Mouse (Mus musculus): ENCODE measurements around the gene Tmsb10. TPM values are rescaled to one million over a fixed set of nuclear protein-coding genes. Genes with fewer than 3 reads are reported as not detected.

The Tmsb10 gene
- polyA plus RNA-seq, 1 experiment from 2014 or later: 571 TPM

DNA sequence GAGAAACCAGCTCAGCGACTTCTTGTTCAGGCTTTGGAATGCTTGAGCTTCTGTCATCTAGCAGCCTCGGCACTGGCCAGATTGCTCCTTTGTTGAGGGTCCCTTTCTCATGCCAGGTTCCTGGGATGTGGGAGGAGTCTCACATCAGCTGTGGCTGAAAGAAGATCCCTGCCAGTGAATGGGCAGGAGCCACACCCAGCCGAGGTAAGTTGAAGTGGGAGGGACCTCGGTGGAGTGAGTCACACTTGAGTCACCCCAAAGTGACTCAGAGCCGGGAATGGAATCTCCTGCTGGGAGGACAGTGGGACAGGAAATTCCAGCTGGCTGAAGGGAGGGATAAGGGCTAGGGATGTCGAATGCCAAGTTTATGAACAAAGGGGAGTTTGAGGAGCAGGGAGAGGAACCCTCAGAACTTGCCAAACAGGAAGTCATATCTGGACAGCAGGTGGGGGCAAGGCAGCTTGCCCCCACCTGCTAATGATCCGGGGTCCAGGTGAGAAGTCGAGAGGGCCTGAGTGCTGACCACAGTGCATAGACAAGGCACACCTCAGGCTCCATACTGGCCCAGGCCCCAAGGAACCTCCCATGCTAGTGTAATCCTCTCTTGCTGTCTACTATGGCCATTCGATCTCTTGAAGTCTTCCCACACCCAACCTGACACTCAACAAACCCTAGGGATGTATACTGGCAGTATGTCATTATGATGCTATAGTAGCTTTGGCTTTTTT is 31.6 kb downstream of the Tmsb10 start:
- Histone ChIP-seq H3K9me3 (replicated peaks) (no peaks in the 10 kb centered on the region), H3K27ac (no peak overlapping the region), H3K4me3 (no peak overlapping the region), H3K36me3 (no peaks in the 10 kb centered on the region), H3K4me1 (0 out of 2 replicates have a peak, but pooled peaks cover 4% of the 10 kb centered on the region), H3K4me2 (no peak overlapping the region), H3K9ac (no peak overlapping the region), H3K27me3 (replicated peaks) (no peaks in the 10 kb centered on the region)
- WGBS (ENCODE audit: insufficient replicate concordance): 22% methylated on average over 9 of the region's 9 CpGs
- ATAC-seq: no peak

DNA sequence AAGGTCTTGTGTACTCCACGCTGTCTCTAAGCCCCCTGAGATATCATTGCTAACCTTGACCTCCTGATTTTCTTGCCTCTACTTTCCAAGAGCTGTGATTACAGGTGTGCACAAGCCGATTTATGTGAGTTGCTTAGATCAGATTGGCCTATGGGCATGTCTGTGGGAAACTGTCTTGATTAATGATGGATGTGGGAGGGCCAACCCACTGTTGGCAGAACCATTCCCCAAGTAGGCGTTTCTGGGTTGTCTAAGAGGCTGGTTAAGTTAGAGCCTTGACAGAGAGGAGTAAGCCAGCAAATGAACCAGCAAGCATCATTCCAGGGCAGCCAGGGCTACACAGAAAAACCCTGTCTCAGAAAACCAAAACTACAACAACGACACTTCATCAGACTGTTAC is 32.5 kb downstream of the Tmsb10 start:
- Histone ChIP-seq H3K27ac (no peak overlapping the region), H3K9me3 (replicated peaks) (no peaks in the 10 kb centered on the region), H3K36me3 (no peaks in the 10 kb centered on the region), H3K4me2 (no peak overlapping the region), H3K9ac (no peak overlapping the region), H3K4me3 (no peak overlapping the region), H3K27me3 (replicated peaks) (no peaks in the 10 kb centered on the region), H3K4me1 (0 out of 2 replicates have a peak, but pooled peaks cover 4% of the 10 kb centered on the region)
- 59% methylated on average over 4 of the region's 4 CpGs for WGBS (ENCODE audit: insufficient replicate concordance)
- ATAC-seq: no peak

DNA sequence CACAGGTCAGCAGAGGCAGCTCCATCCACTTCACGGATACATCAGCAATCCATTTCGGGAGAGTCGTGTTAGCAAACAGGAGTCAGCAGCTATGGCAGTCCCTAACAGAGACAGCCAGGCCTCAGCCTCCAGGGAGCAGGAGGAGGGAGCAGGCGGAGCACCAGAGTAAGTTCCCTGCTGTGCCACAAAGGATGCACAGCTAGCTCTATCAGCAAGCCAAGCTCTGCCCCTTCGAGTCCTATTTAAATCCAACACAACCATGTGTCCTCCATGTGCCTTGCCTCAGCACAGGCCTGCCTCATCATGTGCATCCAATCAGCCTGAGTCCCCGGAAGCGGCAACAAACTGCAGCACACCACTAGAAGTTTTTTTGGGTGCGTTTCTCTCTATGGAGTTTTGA is 35.2 kb downstream of the Tmsb10 start:
- 80% methylated on average over 8 of the region's 8 CpGs for WGBS (ENCODE audit: insufficient replicate concordance)
- Histone ChIP-seq H3K27me3 (replicated peaks) (no peaks in the 10 kb centered on the region), H3K36me3 (no peaks in the 10 kb centered on the region), H3K4me1 (0 out of 2 replicates have a peak, but pooled peaks cover 4% of the 10 kb centered on the region), H3K4me3 (no peak overlapping the region), H3K4me2 (no peak overlapping the region), H3K9me3 (replicated peaks) (no peaks in the 10 kb centered on the region), H3K27ac (no peak overlapping the region), H3K9ac (no peak overlapping the region)
- no peak for ATAC-seq

DNA sequence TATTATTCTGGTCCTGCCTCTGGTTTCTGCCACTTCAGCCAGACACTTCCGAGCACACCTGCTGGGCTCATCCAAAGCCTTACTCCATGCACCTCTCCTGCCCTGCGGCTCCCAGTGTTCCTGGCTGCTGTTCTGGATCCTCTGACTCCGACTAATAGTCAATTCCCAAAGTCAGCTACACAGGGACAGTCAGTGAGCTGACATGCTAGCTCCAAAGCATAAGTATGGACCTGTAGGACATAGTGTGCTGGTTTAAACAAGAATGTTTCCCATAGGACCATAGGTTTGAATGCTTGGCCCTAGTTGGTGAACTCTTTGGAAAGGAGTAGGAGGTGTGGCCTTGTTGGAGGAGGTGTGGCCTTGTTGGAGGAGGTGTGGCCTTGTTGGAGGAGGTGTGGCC is 37.5 kb downstream of the Tmsb10 start:
- Histone ChIP-seq H3K9ac (no peak overlapping the region), H3K4me1 (no peaks in the 10 kb centered on the region), H3K27me3 (replicated peaks) (no peaks in the 10 kb centered on the region), H3K36me3 (no peaks in the 10 kb centered on the region), H3K9me3 (replicated peaks) (no peaks in the 10 kb centered on the region), H3K4me3 (no peak overlapping the region), H3K4me2 (no peak overlapping the region), H3K27ac (no peak overlapping the region)
- WGBS (ENCODE audit: insufficient replicate concordance): 76% methylated on average over 3 of the region's 3 CpGs
- ATAC-seq: no peak

DNA sequence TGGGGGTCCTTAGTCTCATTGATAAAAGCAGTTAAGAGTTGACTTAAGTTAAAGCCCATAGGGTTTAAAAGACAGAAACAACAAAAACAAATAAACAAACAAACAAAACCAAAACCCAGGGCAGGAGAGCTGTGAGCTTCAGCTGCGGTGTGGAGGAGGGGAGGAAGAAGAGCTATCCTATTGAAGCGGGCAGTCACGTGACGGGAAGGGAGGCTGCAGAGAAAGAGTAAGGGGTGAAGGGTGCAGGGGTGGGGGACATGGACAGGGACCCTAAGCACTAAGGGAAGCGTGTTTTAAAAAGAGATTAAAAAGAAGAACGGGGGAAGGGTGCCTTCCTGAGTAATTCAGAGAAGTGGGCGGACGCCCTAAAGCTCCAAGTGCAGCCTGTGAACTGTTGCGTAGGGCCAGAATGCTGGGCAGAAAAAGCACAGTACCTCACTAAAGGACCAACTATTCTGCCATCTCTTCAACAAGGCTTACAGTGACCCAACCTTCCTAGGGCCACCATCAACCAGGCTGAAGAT is 40.0 kb downstream of the Tmsb10 start:
- Histone ChIP-seq H3K4me1 (no peaks in the 10 kb centered on the region), H3K4me3 (no peak overlapping the region), H3K36me3 (no peaks in the 10 kb centered on the region), H3K27ac (no peak overlapping the region), H3K27me3 (replicated peaks) (no peaks in the 10 kb centered on the region), H3K4me2 (no peak overlapping the region), H3K9me3 (replicated peaks) (no peaks in the 10 kb centered on the region), H3K9ac (no peak overlapping the region)
- ATAC-seq: no peak
- 54% methylated on average over 9 of the region's 9 CpGs for WGBS (ENCODE audit: insufficient replicate concordance)

DNA sequence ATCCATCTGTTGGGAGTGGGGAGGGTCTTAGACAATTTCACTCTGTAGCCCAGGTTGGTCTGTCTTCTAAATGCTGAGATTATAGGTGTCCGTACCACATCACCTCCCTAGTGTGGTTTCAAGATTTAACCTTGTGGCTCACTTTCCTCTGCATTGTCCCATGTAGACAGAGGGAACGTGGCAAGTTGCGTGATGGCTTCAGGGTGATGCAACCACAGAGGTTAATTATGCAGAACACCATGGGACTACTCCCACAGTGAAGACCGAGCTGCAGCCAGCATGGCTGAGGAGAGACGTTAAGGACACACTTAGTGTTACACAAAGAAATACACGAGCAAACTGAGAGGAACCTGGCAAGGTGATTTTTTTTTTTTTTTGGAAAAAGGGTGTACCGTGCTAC is 42.2 kb downstream of the Tmsb10 start:
- no peaks in the 10 kb centered on the region for H3K27me3 ChIP-seq (replicated peaks)
- no peaks in the 10 kb centered on the region for H3K36me3 ChIP-seq
- 66% methylated on average over 7 of the region's 7 CpGs for WGBS (ENCODE audit: insufficient replicate concordance)
- ATAC-seq: no peak
- H3K9ac ChIP-seq: no peak overlapping the region
- no peak overlapping the region for H3K4me3 ChIP-seq
- H3K9me3 ChIP-seq (replicated peaks): no peaks in the 10 kb centered on the region
- H3K27ac ChIP-seq: no peak overlapping the region
- H3K4me2 ChIP-seq: no peak overlapping the region
- H3K4me1 ChIP-seq: no peaks in the 10 kb centered on the region

DNA sequence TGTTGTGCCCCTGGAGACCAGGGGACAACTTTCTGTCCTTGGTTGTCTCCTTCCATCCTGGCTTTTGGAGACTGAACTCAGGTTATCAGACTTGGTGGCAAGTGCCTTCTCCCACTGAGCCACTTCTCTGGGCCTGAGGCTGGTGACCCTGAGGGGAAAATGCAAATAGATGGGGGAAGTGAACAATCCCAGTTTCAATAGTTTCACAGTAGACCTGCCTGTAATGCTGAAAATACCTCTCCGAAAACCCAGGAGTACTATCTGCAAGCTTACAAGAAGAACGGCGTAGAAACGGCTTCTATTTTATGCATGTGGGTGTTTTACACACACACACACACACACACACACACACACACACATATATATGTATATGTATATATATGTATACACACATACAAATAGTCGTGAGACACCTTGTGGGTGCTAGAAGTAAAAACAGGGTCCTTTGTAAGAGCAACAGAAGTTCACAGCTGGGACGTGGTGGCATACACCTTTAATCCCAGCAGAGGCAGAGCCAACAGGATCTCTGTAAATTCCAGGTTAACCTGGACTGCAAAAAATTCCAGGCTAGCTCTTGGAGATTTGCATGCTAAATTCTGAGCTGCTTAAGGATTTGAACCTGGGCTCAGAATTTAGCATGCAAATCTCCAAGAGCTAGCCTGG is 44.3 kb downstream of the Tmsb10 start:
- no peaks in the 10 kb centered on the region for H3K4me1 ChIP-seq
- H3K9ac ChIP-seq: no peak overlapping the region
- 67% methylated on average over 6 of the region's 6 CpGs for WGBS (ENCODE audit: insufficient replicate concordance)
- H3K27me3 ChIP-seq (replicated peaks): no peaks in the 10 kb centered on the region
- H3K4me2 ChIP-seq: no peak overlapping the region
- no peak for ATAC-seq
- H3K27ac ChIP-seq: no peak overlapping the region
- no peaks in the 10 kb centered on the region for H3K36me3 ChIP-seq
- H3K9me3 ChIP-seq (replicated peaks): no peaks in the 10 kb centered on the region
- no peak overlapping the region for H3K4me3 ChIP-seq

DNA sequence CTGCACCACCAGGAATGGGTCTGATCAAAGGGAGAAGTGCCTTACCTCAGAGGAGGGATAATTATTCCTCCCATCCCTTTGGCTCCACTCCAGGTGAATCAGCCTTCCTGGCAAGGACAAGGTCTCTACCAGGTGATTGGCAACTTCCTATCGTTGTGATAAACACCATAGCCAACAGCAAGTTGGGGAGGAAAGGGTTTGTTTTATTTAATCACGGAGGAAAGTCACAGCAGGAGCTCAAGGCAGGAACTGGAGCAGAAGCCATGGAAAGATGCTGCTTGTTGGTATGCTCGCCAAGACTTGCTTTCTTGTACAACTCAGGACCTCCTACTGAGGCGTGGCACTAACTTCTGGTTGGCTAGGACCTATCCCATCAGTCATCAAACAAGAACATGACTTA is 47.3 kb downstream of the Tmsb10 start:
- 47% methylated on average over 4 of the region's 4 CpGs for WGBS (ENCODE audit: insufficient replicate concordance)
- ATAC-seq: no peak
- no peaks in the 10 kb centered on the region for H3K36me3 ChIP-seq

More for the DNA sequence above, 47.3 kb downstream of the Tmsb10 start:
- Histone ChIP-seq H3K4me1 (no peaks in the 10 kb centered on the region), H3K9me3 (replicated peaks) (no peaks in the 10 kb centered on the region), H3K9ac (no peak overlapping the region), H3K4me2 (no peak overlapping the region), H3K27me3 (replicated peaks) (no peaks in the 10 kb centered on the region), H3K4me3 (no peak overlapping the region), H3K27ac (no peak overlapping the region)

Other genes with a start within 250 kb of the Tmsb10 start
- gene Tcf7l1, start 169.5 kb downstream of the Tmsb10 start, polyA plus RNA-seq (2016; fragmentation: Nextera tagmentation; extraction: Ambion mirVana): 6.7 and 7.8 TPM in 2 replicates
- 48.7 and 49.2 TPM in 2 replicates for gene Kcmf1, start 58.8 kb downstream of the Tmsb10 start, polyA plus RNA-seq (2016; fragmentation: Nextera tagmentation; extraction: Ambion mirVana)

Measured in liver, embryonic 12.5 days (tissue).